Mouse (Mus musculus) spleen, postnatal 14 days (tissue): ENCODE data around the gene Cdc14a.

Source experiments
- DNase-seq, 2 experiments: peaks; one replicate each; pipeline ENCODE4 v3.0.0; 2021 to 2022; ENCODE audit warnings: low spot score in 2 of 2

Cdc14a gene

GRCm38 (mm10) chr3:116329023-116329762 lies 94.6 kb downstream of the Cdc14a start:
- no peak for DNase-seq

- DNase-seq: no peak
Observed at GRCm38 (mm10) chr3:116327616-116328004, 96.2 kb downstream of the Cdc14a start.

- DNase-seq: peak; percentile 48 to 68
Observed at GRCm38 (mm10) chr3:116327001-116327615, 96.7 kb downstream of the Cdc14a start.

DNA sequence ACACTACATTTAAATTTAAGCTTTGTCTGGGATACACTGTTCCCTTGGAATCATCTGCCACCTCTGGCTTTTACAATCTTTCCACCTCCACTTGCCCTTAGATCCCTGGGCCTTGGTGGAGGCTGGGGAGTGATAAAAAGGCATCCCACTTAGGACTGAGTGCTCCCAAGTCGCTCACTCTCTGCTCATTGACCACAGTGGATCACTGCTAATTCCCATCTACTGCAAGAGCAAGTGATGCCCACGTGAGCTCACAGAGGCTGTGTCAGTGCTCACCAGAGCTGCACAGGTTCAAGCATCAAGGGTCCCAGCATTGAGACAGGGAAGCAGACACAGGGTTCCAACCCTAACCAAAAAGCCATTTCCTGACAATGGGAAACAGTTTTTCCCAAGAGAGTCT lies 98.3 kb downstream of the Cdc14a start:
- no peak for DNase-seq

DNA sequence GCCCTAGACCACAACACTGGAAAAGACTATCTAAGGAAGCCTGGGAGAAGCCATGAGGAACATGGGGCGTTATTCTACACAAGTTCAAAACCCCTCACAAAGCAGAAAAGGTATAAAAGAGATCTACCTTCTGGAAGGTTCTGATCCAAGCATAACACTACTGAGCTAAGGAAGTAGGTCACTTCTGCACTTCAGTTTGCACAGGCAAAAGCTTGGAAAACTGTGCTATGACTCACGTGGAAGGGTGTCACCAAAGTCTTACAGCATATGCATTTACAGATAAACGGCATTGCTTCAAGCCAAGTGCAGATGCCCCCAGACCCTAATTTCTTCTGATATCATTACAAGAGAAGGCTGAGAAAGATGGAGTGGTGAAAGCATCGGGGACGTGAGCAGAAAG lies 104.1 kb downstream of the Cdc14a start:
- DNase-seq: no peak

DNA sequence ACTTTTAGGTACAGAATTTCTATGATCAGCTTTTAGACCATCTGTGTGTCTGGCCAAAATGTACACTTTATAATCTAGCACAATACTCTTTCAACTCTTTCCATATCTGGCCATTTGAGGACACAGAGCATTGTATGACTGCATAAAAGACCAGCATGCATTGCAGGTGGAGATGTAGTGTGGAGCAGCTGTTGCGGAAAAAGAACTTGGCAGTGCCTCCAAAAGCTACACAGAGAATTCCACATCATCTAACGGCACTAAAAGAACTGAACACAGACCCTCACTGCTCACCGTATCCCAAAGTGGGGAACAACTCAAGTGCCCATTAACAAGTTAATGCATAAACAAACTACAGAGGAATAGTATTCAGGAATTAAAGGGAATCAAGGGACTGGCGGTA lies 112.0 kb downstream of the Cdc14a start:
- DNase-seq: no peak

GRCm38 (mm10) chr3:116311173-116311572 lies 112.7 kb downstream of the Cdc14a start:
- no peak for DNase-seq

DNA sequence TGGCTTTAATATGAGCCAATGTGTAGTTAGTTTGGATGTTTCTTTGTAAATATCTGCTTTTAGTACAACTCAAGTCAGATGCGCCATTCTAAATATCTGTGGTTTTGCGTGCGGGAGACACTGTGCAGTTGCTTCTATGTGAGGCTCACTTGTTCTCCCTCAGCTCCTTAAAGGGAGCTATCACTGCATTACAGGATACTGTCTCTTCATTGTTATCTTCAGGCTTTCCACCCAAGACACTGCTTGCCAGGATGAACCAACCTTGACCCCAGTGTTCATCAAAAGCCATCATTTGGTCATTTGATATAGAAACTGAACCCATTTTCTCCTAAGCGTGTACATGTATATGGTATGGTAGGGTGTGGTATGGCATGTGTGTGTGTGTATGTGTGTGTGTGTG lies 113.2 kb downstream of the Cdc14a start:
- no peak for DNase-seq

DNA sequence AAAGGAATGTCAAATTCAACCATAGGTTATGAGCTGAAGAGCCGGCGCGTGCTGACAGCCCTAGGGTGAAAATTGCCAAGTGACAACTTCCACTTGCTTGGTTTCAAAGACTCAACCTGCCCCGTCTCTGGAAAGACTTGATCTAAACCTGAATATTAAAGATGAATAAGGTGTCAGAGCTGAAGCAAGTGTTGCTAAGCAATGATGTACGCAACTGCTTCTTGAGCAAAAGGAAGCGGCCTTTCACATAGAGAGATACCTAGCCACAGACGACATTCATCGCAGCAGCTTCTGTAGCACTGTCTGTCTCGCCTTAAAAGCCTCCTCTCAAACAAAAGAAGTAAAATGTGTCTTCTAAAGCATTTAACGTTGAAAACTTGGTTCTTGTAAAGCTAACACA lies 113.8 kb downstream of the Cdc14a start:
- no peak for DNase-seq

GRCm38 (mm10) chr3:116304800-116305753 lies 118.8 kb downstream of the Cdc14a start:
- DNase-seq: no peak

GRCm38 (mm10) chr3:116302581-116302980 lies 121.3 kb downstream of the Cdc14a start:
- DNase-seq: no peak

DNA sequence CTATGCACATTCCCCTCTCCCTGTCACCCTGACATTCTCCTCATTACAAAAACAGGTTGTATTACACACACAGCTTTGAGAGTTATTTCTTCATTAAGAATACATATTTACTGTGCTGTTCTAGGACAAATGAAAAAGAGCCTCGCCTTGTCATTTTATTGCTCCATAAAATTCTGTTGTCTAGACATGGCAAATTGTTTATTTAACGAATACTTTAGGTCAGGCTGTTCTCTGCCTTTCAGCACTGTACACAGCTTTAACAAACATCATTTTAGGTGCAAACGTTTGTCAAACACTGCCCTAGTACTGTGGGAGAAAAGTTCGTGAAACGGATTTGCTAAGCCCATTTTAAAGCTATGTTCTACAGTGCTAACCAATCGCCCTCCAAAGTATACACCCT lies 122.1 kb downstream of the Cdc14a start:
- no peak for DNase-seq

DNA sequence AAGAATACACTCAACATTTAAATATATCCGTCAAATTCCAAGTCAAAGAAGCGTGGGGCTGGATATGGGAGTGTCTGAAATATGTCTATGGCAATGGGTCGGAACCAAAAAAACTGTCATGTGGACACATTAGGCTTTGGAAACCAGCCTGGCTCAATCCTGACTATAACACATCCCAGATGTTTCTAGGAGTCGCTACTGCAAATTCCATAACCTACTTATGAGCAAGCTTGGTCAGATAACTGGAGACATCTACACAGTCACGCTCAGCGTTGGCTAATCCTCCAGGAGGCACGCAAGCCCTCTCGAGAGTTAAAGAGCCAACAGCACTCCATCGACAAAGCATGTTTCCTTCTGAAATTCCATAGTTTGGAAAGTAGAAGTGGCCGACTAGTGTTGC lies 125.1 kb downstream of the Cdc14a start:
- no peak for DNase-seq

DNA sequence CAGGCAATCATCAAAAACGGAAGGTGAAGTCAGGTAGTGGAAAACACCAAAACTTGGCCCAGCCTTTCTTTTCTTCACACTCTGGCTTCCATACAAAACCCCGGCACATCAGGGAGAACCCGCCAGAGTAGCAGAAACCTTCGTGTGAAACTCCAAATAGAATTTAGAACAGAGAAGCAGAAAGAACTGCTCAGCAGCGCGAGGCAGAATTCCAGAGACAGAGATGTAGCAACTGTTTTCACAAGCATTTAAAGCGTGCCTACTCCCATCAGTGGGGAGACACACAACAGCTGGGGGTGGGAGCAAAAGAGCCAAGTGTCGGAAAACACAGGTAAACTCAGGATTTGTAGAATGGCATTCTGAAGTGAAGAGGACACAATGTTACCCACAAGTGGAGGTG lies 125.8 kb downstream of the Cdc14a start:
- DNase-seq: no peak

GRCm38 (mm10) chr3:116297170-116297569 lies 126.7 kb downstream of the Cdc14a start:
- no peak for DNase-seq

DNA sequence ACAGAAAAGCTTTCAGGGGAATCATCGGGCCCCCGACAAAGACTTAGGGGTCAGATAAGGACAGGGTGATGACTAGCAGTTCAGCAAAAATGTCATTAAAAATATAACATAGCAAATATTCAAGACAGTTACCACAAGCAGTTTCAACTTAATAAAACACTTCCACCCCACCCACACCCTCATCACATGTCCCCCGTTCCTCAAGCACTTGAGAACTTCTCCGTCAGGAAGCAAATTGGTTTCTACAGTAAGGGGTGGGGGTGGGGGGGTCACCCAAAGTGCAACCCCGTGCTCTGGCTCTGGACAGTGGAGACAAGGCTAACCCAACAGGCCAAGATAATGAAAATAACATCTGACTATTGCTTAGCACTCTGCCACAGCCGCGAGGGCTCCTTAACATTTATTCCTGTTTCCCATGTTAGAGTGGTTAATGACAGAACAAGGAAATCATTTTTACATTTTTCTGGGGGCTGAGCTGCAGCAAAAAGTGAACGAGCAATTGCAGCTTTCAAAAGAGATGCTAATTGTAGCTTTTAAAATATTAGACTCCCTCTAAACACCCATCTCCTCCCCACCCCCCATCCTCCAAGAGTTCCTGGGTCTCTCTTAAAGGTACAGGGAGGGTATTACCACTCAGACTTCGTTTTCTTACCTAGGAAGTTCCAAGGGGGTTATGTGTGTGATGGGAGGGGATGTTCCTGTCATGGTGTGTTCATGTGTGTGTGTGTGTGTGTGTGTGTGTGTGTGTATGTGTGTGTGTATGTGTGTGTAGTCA lies 133.6 kb downstream of the Cdc14a start:
- no peak for DNase-seq

DNA sequence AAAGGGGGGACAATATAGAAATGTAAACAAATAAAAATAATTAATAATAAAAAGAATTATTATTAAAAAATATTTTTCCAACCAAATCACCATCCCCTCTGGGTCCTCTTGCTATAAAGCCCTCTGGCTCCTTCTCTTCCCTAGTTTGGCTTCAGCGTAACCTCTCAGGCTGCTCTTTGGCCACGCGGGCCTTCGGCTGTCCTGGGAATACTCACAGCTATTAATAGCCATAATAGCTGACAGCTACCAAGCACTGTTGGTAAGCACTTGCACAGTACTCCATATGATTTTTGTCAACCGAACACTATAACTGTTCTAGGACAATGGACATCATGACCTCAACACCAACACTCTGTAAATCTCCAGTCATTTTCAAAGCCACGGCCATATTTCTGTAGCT lies 135.0 kb downstream of the Cdc14a start:
- no peak for DNase-seq

- no peak for DNase-seq
Observed at GRCm38 (mm10) chr3:116284735-116285134, 139.1 kb downstream of the Cdc14a start.

DNA sequence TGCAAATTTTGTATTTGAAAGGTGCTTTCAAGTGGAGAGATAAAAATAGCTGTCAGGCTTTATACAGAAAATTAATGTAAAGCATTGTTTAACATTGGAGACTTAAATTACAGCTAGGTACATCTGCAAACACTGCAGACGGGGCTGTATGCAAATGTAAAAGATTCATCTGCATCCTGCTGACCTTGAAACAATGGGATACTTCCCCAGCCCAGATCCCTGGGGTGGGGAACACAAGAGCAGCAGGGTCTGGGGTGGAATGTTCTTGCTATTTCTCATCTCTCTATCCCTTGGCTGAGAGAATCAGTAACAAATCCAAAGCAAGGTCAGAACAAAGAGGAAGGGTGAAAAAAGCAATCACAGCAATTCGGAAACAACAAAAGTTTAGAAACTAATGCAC lies 139.8 kb downstream of the Cdc14a start:
- DNase-seq: no peak

GRCm38 (mm10) chr3:116281663-116282062 lies 142.2 kb downstream of the Cdc14a start:
- DNase-seq: no peak

GRCm38 (mm10) chr3:116277146-116277545 lies 146.7 kb downstream of the Cdc14a start:
- no peak for DNase-seq

DNA sequence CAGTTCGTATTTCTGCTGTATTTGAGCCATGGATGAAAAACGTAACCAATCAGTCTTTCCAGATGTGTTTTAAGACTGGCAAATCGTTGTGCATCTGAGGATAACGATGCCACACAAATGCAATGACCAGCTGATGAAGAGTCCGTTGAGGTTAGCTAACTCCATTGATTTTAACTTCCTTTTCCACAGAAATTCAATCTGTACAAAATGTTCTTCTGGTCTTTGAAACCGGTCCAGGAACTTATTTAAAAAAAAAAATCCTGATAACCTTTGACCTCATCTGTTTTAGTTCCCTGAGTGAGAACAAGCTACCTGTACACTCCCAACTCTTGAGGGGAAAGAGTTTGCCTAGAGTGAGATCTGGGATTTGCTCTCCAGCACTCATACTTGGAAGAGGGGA lies 152.2 kb downstream of the Cdc14a start:
- no peak for DNase-seq
